ENCODE assay signal across 39 mouse cellular contexts in the genomic region with DNA sequence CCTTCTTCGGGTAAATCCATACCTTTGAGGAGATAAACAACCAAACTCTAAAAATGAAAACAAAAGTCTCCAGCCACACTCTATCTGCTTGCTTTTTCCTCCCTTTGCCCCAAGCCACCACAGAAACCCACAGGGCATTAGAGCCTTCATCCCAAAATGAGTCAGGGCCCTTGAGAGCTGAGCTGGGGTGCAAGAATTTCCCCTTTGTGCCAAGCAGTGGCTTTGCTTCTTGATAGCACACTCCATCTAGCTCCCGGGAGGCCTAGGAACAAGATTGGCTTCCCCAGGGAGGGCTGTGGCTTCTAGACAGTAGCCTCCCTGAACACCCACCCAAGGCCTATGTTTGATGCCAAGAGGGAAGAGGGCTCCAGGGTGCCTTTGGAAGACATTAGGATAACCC. TPM values are rescaled to one million over a fixed set of nuclear protein-coding genes. Genes with fewer than 3 reads are reported as not detected.
"Had no signal": no experiment of that assay in that cellular context is flagged by ENCODE, and none has a peak within 500 bp of the region (broad histone marks: within the 10 kb centered on the region; RNA-seq: fewer than 3 reads in every experiment).

No protein-coding gene starts in this region.

- H3K9me3 ChIP-seq: heart, embryonic 12.5 days; heart, embryonic 13.5 days; heart, embryonic 15.5 days; hindbrain, embryonic 10.5 days; hindbrain, embryonic 12.5 days; hindbrain, embryonic 13.5 days; hindbrain, embryonic 15.5 days; intestine, embryonic 15.5 days; kidney, embryonic 15.5 days had no signal

- DNase-seq: heart, postnatal 10 days; heart, postnatal 14 days; heart, postnatal 36 days; heart, postnatal 4 days; kidney, adult 11 months; kidney, adult 18-20 months; kidney, adult 2 months; kidney, adult 8-10 months; kidney, adult 9 months; kidney, postnatal 10 days; kidney, postnatal 14 days; kidney, postnatal 25 days; kidney, postnatal 36 days; kidney, postnatal 4 days; layer of hippocampus, adult 9-11 months; layer of hippocampus, postnatal 36 days had no signal

- H3K9ac ChIP-seq: heart, embryonic 12.5 days; heart, embryonic 13.5 days; heart, embryonic 15.5 days; hindbrain, embryonic 12.5 days; hindbrain, embryonic 13.5 days; hindbrain, embryonic 14.5 days; hindbrain, embryonic 15.5 days; intestine, embryonic 15.5 days; kidney, embryonic 15.5 days had no signal

- H3K27ac ChIP-seq: heart, embryonic 13.5 days; heart, embryonic 15.5 days; hindbrain, embryonic 10.5 days; hindbrain, embryonic 12.5 days; hindbrain, embryonic 13.5 days; hindbrain, embryonic 14.5 days; hindbrain, embryonic 15.5 days; hindbrain, postnatal 0 days; intestine, embryonic 15.5 days; kidney, embryonic 15.5 days; kidney, postnatal 0 days; layer of hippocampus, adult 2 months; left cerebral cortex, adult 2 months had no signal

- H3K4me2 ChIP-seq: heart, embryonic 11.5 days; heart, embryonic 12.5 days; heart, embryonic 13.5 days; heart, embryonic 15.5 days; hindbrain, embryonic 12.5 days; hindbrain, embryonic 13.5 days; hindbrain, embryonic 14.5 days; hindbrain, embryonic 15.5 days; intestine, embryonic 15.5 days; kidney, embryonic 15.5 days had no signal

- H3K4me3 ChIP-seq: heart, embryonic 12.5 days; heart, embryonic 13.5 days; heart, embryonic 15.5 days; hindbrain, embryonic 10.5 days; hindbrain, embryonic 12.5 days; hindbrain, embryonic 13.5 days; hindbrain, embryonic 15.5 days; intestine, embryonic 15.5 days; kidney, embryonic 15.5 days; layer of hippocampus, adult 2 months; left cerebral cortex, adult 2 months had no signal

- ATAC-seq: hindbrain, embryonic 16.5 days; hindbrain, postnatal 0 days; inflammation-experienced regulatory T-cells, adult 6 months; intestine, embryonic 15.5 days; intestine, embryonic 16.5 days; intestine, postnatal 0 days had no signal

- H3K36me3 ChIP-seq: heart, embryonic 15.5 days; hindbrain, embryonic 10.5 days; hindbrain, embryonic 15.5 days; kidney, embryonic 15.5 days had no signal

RNA-seq across cellular contexts. Expression of gene Tbx21, which starts 16.6 kb away (rescaled TPM):
- total RNA-seq: heart, postnatal 10 days; heart, postnatal 25 days; heart, postnatal 36 days; heart, postnatal 4 days had no signal
- polyA plus RNA-seq: heart, embryonic 11.5 days; heart, embryonic 12.5 days; heart, embryonic 13.5 days; heart, postnatal 0 days; hindbrain, embryonic 14.5 days; intestine, embryonic 14.5 days; kidney, embryonic 14.5 days; kidney, postnatal 0 days had no signal
